ENCODE assay signal across 9 mouse cellular contexts in the genomic region with DNA sequence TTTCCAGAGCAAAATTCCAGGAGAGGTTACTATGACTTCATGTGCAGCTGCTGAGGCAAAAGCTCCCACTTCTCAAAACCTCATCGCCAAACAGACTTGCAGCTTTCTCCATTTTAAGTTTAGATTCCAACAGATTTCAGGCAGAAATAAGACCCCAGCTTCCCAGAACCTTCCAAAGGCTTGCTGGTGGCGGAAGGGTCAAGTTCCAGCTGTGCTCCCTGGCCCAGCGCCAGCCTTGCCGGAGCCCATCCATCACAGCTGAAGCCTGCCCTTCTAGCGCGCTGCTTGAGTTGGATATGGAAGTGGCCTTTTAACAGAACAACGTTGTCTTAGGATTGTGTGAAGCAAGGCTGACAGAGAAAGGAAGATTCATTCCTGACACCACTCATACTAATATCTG.
A peak's percentile ranks its signal among the peaks of the same experiment; 100 is the strongest.
DNase-seq lines count a peak whose midpoint lies in the region; ATAC-seq and TF ChIP-seq lines count a peak whose summit lies in the region.
"Had no signal": no experiment of that assay in that cellular context is flagged by ENCODE, and none has a peak within 500 bp of the region (broad histone marks: within the 10 kb centered on the region; RNA-seq: fewer than 3 reads in every experiment).

No protein-coding gene starts in this region.

- 9% methylated on average over 7 of the region's 7 CpGs for WGBS in lung, embryonic 16.5 days
- 15% methylated on average over 7 of the region's 7 CpGs for WGBS in hindbrain, postnatal 0 days
- WGBS in midbrain, embryonic 16.5 days: 22% methylated on average over 7 of the region's 7 CpGs

- H3K4me1 ChIP-seq in lung, embryonic 16.5 days (replicated peaks; ENCODE audit: control insufficient read depth, insufficient read depth, low read length): 0 out of 2 replicates have a peak, but pooled peaks cover 4% of the 10 kb centered on the region
- peaks cover 16% of the 10 kb centered on the region; the same call in 1 of the 2 replicates for H3K4me1 ChIP-seq in hindbrain, postnatal 0 days (ENCODE audit: insufficient read depth, low read length)
- peaks cover 5% of the 10 kb centered on the region; the same call in 1 of the 2 replicates for H3K4me1 ChIP-seq in midbrain, embryonic 16.5 days (ENCODE audit: control insufficient read depth, insufficient read depth, low read length)

- no peak overlapping the region for H3K4me3 ChIP-seq in lung, embryonic 16.5 days (ENCODE audit: low read length)
- no peak overlapping the region for H3K4me3 ChIP-seq in hindbrain, postnatal 0 days (ENCODE audit: low read length)
- no peak overlapping the region for H3K4me3 ChIP-seq in midbrain, embryonic 16.5 days (ENCODE audit: low read depth, low read length)
- H3K4me3 ChIP-seq: myocyte had no signal

- peak; percentile 82 for ATAC-seq in lung, embryonic 16.5 days (ENCODE audit: low read depth)
- 0 out of 2 replicates have a peak, but pooled peaks have one; percentile 32 for ATAC-seq in hindbrain, postnatal 0 days
- no peak for ATAC-seq in midbrain, embryonic 16.5 days
- no peak for ATAC-seq in granulocyte monocyte progenitor cell, adult 5-6 weeks (replicated peaks; ENCODE audit: poor library complexity, severe bottlenecking)

- no peak for TF ChIP-seq CTCF in hindbrain, postnatal 0 days (IDR thresholded peaks at IDR 0.05; ENCODE audit: low read depth)

- DNase-seq in adrenal gland, postnatal 25 days: peak; percentile 5
- no peak for DNase-seq in adrenal gland, adult 2 months
- DNase-seq in lung, postnatal 25 days (ENCODE audit: low spot score): no peak
- DNase-seq in hindbrain, postnatal 0 days (ENCODE audit: low spot score): peak; percentile 62
- DNase-seq in thymus, postnatal 4 days: no peak

- no peak overlapping the region for H3K9ac ChIP-seq in lung, embryonic 16.5 days (ENCODE audit: low read length)
- no peak overlapping the region for H3K9ac ChIP-seq in hindbrain, postnatal 0 days (replicated peaks; ENCODE audit: low read length)
- no peak overlapping the region for H3K9ac ChIP-seq in midbrain, embryonic 16.5 days (ENCODE audit: low read depth, low read length)

- no peaks in the 10 kb centered on the region for H3K36me3 ChIP-seq in lung, embryonic 16.5 days (ENCODE audit: control insufficient read depth, insufficient read depth, low read length)
- H3K36me3 ChIP-seq in hindbrain, postnatal 0 days (ENCODE audit: insufficient read depth, low read length): no peaks in the 10 kb centered on the region
- H3K36me3 ChIP-seq in midbrain, embryonic 16.5 days (ENCODE audit: control insufficient read depth, insufficient read depth, low read length): no peaks in the 10 kb centered on the region

- no peaks in the 10 kb centered on the region for H3K27me3 ChIP-seq in lung, embryonic 16.5 days (ENCODE audit: control insufficient read depth, insufficient read depth, low read depth, low read length)
- H3K27me3 ChIP-seq in hindbrain, postnatal 0 days (ENCODE audit: insufficient read depth, low read length): no peaks in the 10 kb centered on the region
- H3K27me3 ChIP-seq in midbrain, embryonic 16.5 days (ENCODE audit: control insufficient read depth, insufficient read depth, low read depth, low read length): no peaks in the 10 kb centered on the region

- no peaks in the 10 kb centered on the region for H3K9me3 ChIP-seq in lung, embryonic 16.5 days (ENCODE audit: control insufficient read depth, low read length)
- no peaks in the 10 kb centered on the region for H3K9me3 ChIP-seq in hindbrain, postnatal 0 days (ENCODE audit: low read length)
- no peaks in the 10 kb centered on the region for H3K9me3 ChIP-seq in midbrain, embryonic 16.5 days (replicated peaks; ENCODE audit: control insufficient read depth, low read length, poor library complexity, severe bottlenecking)

- no peak overlapping the region for H3K27ac ChIP-seq in lung, embryonic 16.5 days (ENCODE audit: low read length)
- no peak overlapping the region for H3K27ac ChIP-seq in hindbrain, postnatal 0 days
- H3K27ac ChIP-seq in midbrain, embryonic 16.5 days (ENCODE audit: low read length): 0 out of 2 replicates have a peak overlapping the region, but pooled peaks have one; percentile 10

- H3K4me2 ChIP-seq in lung, embryonic 16.5 days (ENCODE audit: low read depth, low read length): peak overlapping the region; percentile 19; the same call in 1 of the 2 replicates
- H3K4me2 ChIP-seq in hindbrain, postnatal 0 days (ENCODE audit: low read depth, low read length): no peak overlapping the region
- no peak overlapping the region for H3K4me2 ChIP-seq in midbrain, embryonic 16.5 days (ENCODE audit: low read length)

Comparison
In these comparisons a context has a peak if more than half of its experiments do, and no peak if none do; other contexts are left out.
1. DNase-seq: peak in adrenal gland, postnatal 25 days (single experiment) and hindbrain, postnatal 0 days (single experiment); none in adrenal gland, adult 2 months (single experiment), lung, postnatal 25 days (single experiment) and thymus, postnatal 4 days (single experiment).
2. ATAC-seq: peak in lung, embryonic 16.5 days (single experiment) and hindbrain, postnatal 0 days (single experiment); none in midbrain, embryonic 16.5 days (single experiment) and granulocyte monocyte progenitor cell, adult 5-6 weeks (single experiment).